Mouse (Mus musculus) lung, embryonic 14.5 days (tissue): ENCODE measurements at regions not wholly inside any gene's neighbourhood (a gene's known extent, or its start where the extent isn't known, plus 50 kb on each side); places are given as distances from the start of the nearest gene placed in this dataset.
A peak's percentile ranks its signal among the peaks of the same experiment; 100 is the strongest.

Source experiments
- ATAC-seq: fragments of 200-750 bp; cut with Nextera tagmentation; 2 replicates; pipeline ENCODE4 v1.8.0; 2017; ENCODE audit warnings: mild to moderate bottlenecking, moderate TSS enrichment, moderate library complexity; ENCODE audit not compliant: insufficient read depth
- DNase-seq: peaks from one replicate; pipeline ENCODE4 v3.0.0-alpha.2; 2015
- H3K27ac ChIP-seq: fragments of 300-500 bp; sonication (generic); 2 replicates; pipeline ENCODE4 v1.5.1; 2014; ENCODE audit warnings: low read depth, mild to moderate bottlenecking, moderate library complexity
- H3K27me3 ChIP-seq: fragments of 300-500 bp; sonication (generic); 2 replicates; pipeline ENCODE4 v1.6.1; 2014; ENCODE audit warnings: low read length, control low read depth; ENCODE audit not compliant: insufficient read depth
- H3K36me3 ChIP-seq: fragments of 300-500 bp; sonication (generic); 2 replicates; pipeline ENCODE4 v1.6.1; 2014; ENCODE audit warnings: control low read depth; ENCODE audit not compliant: insufficient read depth
- H3K4me1 ChIP-seq: fragments of 300-500 bp; sonication (generic); 2 replicates; pipeline ENCODE4 v1.6.1; 2014; ENCODE audit warnings: antibody characterized with exemption, control low read depth; ENCODE audit not compliant: insufficient read depth
- H3K4me2 ChIP-seq: fragments of 300-500 bp; sonication (generic); 2 replicates; pipeline ENCODE4 v1.6.1; 2014; ENCODE audit warnings: mild to moderate bottlenecking
- H3K4me3 ChIP-seq: fragments of 300-500 bp; sonication (generic); 2 replicates; pipeline ENCODE4 v1.5.1; 2014; ENCODE audit warnings: low read depth, low read length
- H3K9ac ChIP-seq: fragments of 300-500 bp; sonication (generic); 2 replicates; pipeline ENCODE4 v1.6.1; 2014
- H3K9me3 ChIP-seq: fragments of 300-500 bp; sonication (generic); 2 replicates; pipeline ENCODE4 v1.6.1; 2016; ENCODE audit warnings: low read depth, low read length, control low read depth
- CTCF ChIP-seq: IDR thresholded peaks from 2 replicates; pipeline ENCODE4 v1.5.1; 2016; ENCODE audit warnings: antibody characterized with exemption, low read depth
- WGBS: fragments of 180-500 bp; shearing (Covaris S2); extraction: QIAGEN DNeasy Blood & Tissue Kit; methylation state at CpG from one replicate; pipeline ENCODE4 v1.1.7; 2014; 5-methylcytosine and 5-hydroxymethylcytosine counted together

DNA sequence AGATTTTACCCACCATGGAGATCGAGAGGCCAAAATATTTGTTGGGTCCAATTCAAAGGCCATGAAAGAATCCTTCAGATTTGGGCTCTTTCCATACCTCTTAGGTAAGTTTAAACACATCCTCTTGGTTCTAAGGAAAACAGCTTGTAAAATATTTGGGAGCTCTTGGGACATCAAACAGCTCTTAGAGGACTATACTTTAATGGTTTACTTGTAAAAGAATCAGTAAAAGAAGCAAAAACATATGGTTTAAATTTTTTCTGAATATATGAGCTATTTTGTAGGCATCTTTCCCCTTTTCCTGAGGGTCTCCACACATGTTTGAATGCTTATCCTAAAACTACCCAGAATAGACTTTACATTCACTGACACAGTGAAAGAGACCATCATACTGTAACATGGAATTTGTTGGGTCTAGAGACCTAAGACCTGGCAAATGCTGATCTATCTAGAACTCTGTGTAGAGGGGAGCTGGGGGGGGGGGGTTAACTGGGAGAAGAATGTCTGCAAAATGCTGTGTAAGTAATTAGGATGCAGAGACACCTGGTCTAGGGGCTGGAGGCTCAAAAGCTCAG, 140.3 kb upstream of the Tmem72 start:
- H3K36me3 ChIP-seq = no peaks in the 10 kb centered on the region
- H3K27me3 ChIP-seq = no peaks in the 10 kb centered on the region
- no peak for ATAC-seq
- H3K4me3 ChIP-seq = no peak overlapping the region
- H3K4me2 ChIP-seq = no peak overlapping the region
- 89% methylated on average over 1 of the region's 1 CpGs for WGBS
- no peak overlapping the region for H3K27ac ChIP-seq
- no peak for DNase-seq
- H3K9ac ChIP-seq = no peak overlapping the region
- H3K9me3 ChIP-seq = no peaks in the 10 kb centered on the region
- no peaks in the 10 kb centered on the region for H3K4me1 ChIP-seq
- TF ChIP-seq CTCF = no peak

GRCm38 (mm10) chr6:116863130-116863529, 146.4 kb upstream of the Tmem72 start:
- WGBS = 28% methylated on average over 2 of the region's 2 CpGs
- no peak for ATAC-seq
- no peaks in the 10 kb centered on the region for H3K36me3 ChIP-seq
- H3K4me1 ChIP-seq = no peaks in the 10 kb centered on the region
- peak; percentile 20; the same call in 1 of the 2 replicates for TF ChIP-seq CTCF
- no peak overlapping the region for H3K9ac ChIP-seq
- H3K27me3 ChIP-seq = no peaks in the 10 kb centered on the region
- peak; percentile 19 for DNase-seq
- no peaks in the 10 kb centered on the region for H3K9me3 ChIP-seq
- no peak overlapping the region for H3K27ac ChIP-seq
- H3K4me3 ChIP-seq = no peak overlapping the region
- no peak overlapping the region for H3K4me2 ChIP-seq

DNA sequence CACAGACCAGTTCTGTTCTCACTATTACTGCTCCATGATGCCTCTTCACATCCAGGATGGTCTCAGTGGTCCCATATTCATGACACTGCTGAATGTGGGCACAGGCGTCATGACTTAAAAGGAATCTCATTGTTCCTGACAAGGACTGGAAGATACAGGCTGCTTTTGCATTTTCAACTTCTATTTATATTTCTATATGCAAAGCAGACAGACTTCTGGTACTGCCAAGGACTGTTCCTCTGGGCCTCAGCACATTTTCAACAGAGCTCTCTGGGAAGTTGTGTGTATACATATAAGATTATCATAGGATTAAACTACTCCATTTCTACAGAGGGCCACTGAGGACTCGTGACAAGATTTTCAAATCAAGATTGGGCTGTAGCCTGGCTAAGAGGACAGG, 146.9 kb upstream of the Tmem72 start:
- Histone ChIP-seq H3K27me3 (no peaks in the 10 kb centered on the region), H3K27ac (no peak overlapping the region), H3K4me2 (no peak overlapping the region), H3K4me1 (no peaks in the 10 kb centered on the region), H3K36me3 (no peaks in the 10 kb centered on the region), H3K4me3 (no peak overlapping the region), H3K9ac (no peak overlapping the region), H3K9me3 (no peaks in the 10 kb centered on the region)
- DNase-seq (no peak), ATAC-seq (no peak)
- WGBS = 71% methylated on average over 2 of the region's 2 CpGs
- TF ChIP-seq CTCF = no peak

GRCm38 (mm10) chr6:116893299-116893698, 176.6 kb upstream of the Tmem72 start:
- H3K27ac ChIP-seq = no peak overlapping the region
- peaks cover 12% of the 10 kb centered on the region for H3K4me1 ChIP-seq
- H3K4me2 ChIP-seq = no peak overlapping the region
- no peaks in the 10 kb centered on the region for H3K36me3 ChIP-seq
- TF ChIP-seq CTCF = no peak
- H3K27me3 ChIP-seq = no peaks in the 10 kb centered on the region
- DNase-seq = peak; percentile 80
- H3K4me3 ChIP-seq = no peak overlapping the region
- ATAC-seq = no peak
- no peak overlapping the region for H3K9ac ChIP-seq
- H3K9me3 ChIP-seq = no peaks in the 10 kb centered on the region
- WGBS = 41% methylated on average over 8 of the region's 8 CpGs

DNA sequence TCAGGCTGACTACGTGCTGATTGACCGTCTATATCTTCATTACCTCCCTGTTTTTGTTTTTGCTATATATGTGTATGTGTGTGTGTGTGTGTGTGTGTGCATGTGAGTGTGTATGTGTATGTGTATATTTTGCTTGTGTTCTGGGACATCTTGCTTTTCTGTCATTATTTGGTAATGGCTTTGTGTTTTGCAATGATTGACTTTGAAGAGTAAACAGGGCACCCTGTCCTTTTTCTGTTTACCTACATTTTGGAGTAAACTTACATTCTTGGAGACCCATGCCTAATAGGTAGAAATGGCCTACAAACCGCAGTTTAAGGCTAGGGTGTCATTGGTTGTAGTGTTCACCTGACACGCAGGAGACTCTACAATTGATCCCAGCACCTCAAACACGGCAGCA, 177.5 kb upstream of the Tmem72 start:
- no peaks in the 10 kb centered on the region for H3K36me3 ChIP-seq
- H3K9ac ChIP-seq = no peak overlapping the region
- DNase-seq = no peak
- peak overlapping the region; percentile 48; the same call in 1 of the 2 replicates for H3K27ac ChIP-seq
- no peak overlapping the region for H3K4me3 ChIP-seq
- H3K4me1 ChIP-seq = peaks cover 12% of the 10 kb centered on the region
- 91% methylated on average over 5 of the region's 5 CpGs for WGBS
- TF ChIP-seq CTCF = no peak
- H3K4me2 ChIP-seq = no peak overlapping the region
- no peaks in the 10 kb centered on the region for H3K9me3 ChIP-seq
- ATAC-seq = no peak
- H3K27me3 ChIP-seq = no peaks in the 10 kb centered on the region

DNA sequence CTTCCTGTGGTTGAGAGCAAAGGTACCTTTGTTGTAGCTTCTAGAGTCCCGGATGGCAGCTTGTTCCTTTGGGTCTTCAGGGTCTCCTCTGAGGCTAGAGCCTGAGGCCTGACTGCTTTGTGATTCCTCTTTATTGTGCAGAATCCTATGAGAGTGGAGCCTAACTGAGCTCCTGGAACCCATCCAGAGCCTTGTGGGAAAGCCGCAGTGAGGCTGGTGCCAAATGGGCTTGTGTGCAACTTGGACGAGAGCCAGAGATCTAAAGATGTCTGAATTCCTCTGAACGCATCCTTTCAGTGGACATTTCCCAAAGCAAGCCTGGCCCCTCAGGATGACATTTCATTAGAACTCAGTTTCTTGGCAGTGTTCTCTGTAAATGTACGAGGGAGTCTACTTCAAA, 178.4 kb upstream of the Tmem72 start:
- Histone ChIP-seq H3K9me3 (no peaks in the 10 kb centered on the region), H3K27me3 (no peaks in the 10 kb centered on the region), H3K27ac (peak overlapping the region; percentile 48; the same call in 1 of the 2 replicates), H3K4me2 (no peak overlapping the region), H3K36me3 (no peaks in the 10 kb centered on the region), H3K4me3 (no peak overlapping the region), H3K9ac (no peak overlapping the region), H3K4me1 (peaks cover 12% of the 10 kb centered on the region)
- WGBS = 32% methylated on average over 5 of the region's 5 CpGs
- no peak for TF ChIP-seq CTCF
- ATAC-seq = peak; percentile 92
- peak; percentile 98 for DNase-seq

- Histone ChIP-seq H3K9ac (no peak overlapping the region), H3K4me2 (no peak overlapping the region), H3K4me3 (no peak overlapping the region), H3K27me3 (no peaks in the 10 kb centered on the region), H3K9me3 (no peaks in the 10 kb centered on the region), H3K36me3 (no peaks in the 10 kb centered on the region), H3K27ac (peak overlapping the region; percentile 60), H3K4me1 (peaks cover 12% of the 10 kb centered on the region)
- no peak for TF ChIP-seq CTCF
- ATAC-seq = no peak
- peak; percentile 11 for DNase-seq
- 47% methylated on average over 4 of the region's 4 CpGs for WGBS
Observed at GRCm38 (mm10) chr6:116896132-116896630, 179.5 kb upstream of the Tmem72 start.

DNA sequence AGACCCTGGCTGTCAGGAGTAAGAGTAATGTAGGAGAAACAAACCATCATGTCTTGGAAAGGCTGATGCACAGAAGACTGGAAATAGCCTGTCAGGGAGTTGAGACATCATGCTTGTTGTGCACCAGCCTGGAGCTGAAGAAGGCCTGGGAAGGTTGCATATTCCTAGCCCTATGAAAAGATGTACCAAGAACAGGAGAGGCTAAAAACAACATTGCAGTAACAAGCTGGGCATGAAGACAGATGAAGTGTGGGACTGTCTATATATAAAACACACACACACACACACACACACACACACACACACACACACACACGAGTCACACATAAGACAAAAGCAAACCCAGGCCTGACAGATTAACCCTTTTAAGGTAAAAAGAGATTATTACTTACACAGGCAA, 185.1 kb upstream of the Tmem72 start:
- ATAC-seq = no peak
- no peak for DNase-seq
- H3K4me1 ChIP-seq = no peaks in the 10 kb centered on the region
- H3K27ac ChIP-seq = no peak overlapping the region
- no peak overlapping the region for H3K9ac ChIP-seq
- no peaks in the 10 kb centered on the region for H3K27me3 ChIP-seq
- H3K36me3 ChIP-seq = no peaks in the 10 kb centered on the region
- WGBS = 28% methylated on average over 1 of the region's 1 CpGs
- no peaks in the 10 kb centered on the region for H3K9me3 ChIP-seq
- H3K4me2 ChIP-seq = no peak overlapping the region
- no peak for TF ChIP-seq CTCF
- H3K4me3 ChIP-seq = no peak overlapping the region
